Mouse (Mus musculus): ENCODE data around the gene Copb1. TPM values are rescaled to one million over a fixed set of nuclear protein-coding genes. Genes with fewer than 3 reads are reported as not detected.

The Copb1 gene
- total and polyA plus RNA-seq, 3 experiments: 16.5 to 40.5 (median 40.1) TPM

DNA sequence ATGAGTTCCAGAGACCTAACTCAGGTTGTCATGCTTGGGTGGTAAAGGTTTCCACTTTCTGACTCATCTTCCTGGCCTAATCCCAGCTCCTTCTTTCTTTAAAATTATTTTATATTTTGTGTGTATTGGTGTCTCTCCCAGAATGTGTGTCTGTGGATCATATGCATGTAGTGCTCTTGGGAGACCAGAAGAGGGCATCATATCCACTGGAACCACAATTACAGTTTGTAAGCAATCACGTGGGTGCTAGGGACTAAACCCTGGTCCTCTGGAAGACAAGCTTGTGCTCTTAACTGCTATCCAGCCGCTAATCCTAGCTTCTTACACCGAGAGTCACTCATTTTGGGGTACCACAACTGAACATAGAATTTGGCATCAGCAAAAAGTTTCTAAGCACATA, 2.8 kb downstream of the Copb1 start:
- no peak for TF ChIP-seq POLR2A (IDR thresholded peaks at IDR 0.05; ENCODE audit: insufficient read depth, low read depth, low read length)
- no peak for TF ChIP-seq EP300 (IDR thresholded peaks at IDR 0.05; ENCODE audit: insufficient read depth, low read depth, low read length)
- peak; percentile 49 for TF ChIP-seq CTCF (IDR thresholded peaks at IDR 0.05)

DNA sequence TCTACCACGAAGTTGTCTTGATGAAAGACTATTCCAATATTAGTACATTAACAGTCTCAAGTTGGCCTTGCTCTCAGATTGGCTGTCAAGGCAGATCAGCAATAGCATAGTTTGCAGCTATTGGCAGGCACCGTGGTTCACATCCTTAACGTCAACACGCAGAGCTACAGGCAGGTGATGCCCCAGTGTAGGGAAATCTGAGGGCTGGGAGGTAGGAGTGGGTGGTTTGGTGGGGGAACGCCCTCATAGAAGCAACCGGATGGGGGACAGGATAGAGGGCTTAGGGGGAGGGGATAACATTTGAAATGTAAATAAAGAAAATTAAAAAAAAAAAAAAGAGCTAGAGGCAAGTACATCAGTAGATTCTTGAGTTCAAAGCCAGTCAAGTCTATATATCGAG, 20.5 kb downstream of the Copb1 start:
- Histone ChIP-seq H3K9ac (ENCODE audit: low read depth, low read length) (no peak overlapping the region), H3K27me3 (ENCODE audit: control insufficient read depth, insufficient read depth, low read length) (no peaks in the 10 kb centered on the region), H3K4me3 (no peak overlapping the region), H3K4me1 (ENCODE audit: control insufficient read depth, insufficient read depth, low read length) (no peaks in the 10 kb centered on the region), H3K27ac (no peak overlapping the region), H3K79me2 (replicated peaks; ENCODE audit: control insufficient read depth, insufficient read depth, low read length) (no peaks in the 10 kb centered on the region), H3K36me3 (ENCODE audit: control insufficient read depth, insufficient read depth, low read length) (peaks cover 4% of the 10 kb centered on the region)
- TF ChIP-seq CTCF (IDR thresholded peaks at IDR 0.05) (no peak), EP300 (IDR thresholded peaks at IDR 0.05; ENCODE audit: insufficient read depth, low read depth, low read length) (no peak), POLR2A (IDR thresholded peaks at IDR 0.05; ENCODE audit: insufficient read depth, low read depth, low read length) (no peak)
- no peak for DNase-seq
- WGBS: 78% methylated on average over 7 of the region's 7 CpGs
- intact Hi-C loops (cut with DNase I): no loop called here

More for the DNA sequence above, 2.8 kb downstream of the Copb1 start:
- H3K36me3 ChIP-seq (ENCODE audit: control insufficient read depth, insufficient read depth, low read length): peaks cover 13% of the 10 kb centered on the region
- no peak overlapping the region for H3K9ac ChIP-seq (ENCODE audit: low read depth, low read length)
- intact Hi-C loops (cut with DNase I): loop anchor here (5.0 kb wide), 1 partner anchor 134 kb away; the partner anchor contains the start of gene Rras2
- no peaks in the 10 kb centered on the region for H3K27me3 ChIP-seq (ENCODE audit: control insufficient read depth, insufficient read depth, low read length)
- DNase-seq: no peak
- no peak overlapping the region for H3K27ac ChIP-seq
- H3K4me1 ChIP-seq (ENCODE audit: control insufficient read depth, insufficient read depth, low read length): peaks cover 2% of the 10 kb centered on the region; the same call in 1 of the 2 replicates
- H3K79me2 ChIP-seq (replicated peaks; ENCODE audit: control insufficient read depth, insufficient read depth, low read length): peaks cover 6% of the 10 kb centered on the region
- no peak overlapping the region for H3K4me3 ChIP-seq
- WGBS: 92% methylated on average over 3 of the region's 3 CpGs

DNA sequence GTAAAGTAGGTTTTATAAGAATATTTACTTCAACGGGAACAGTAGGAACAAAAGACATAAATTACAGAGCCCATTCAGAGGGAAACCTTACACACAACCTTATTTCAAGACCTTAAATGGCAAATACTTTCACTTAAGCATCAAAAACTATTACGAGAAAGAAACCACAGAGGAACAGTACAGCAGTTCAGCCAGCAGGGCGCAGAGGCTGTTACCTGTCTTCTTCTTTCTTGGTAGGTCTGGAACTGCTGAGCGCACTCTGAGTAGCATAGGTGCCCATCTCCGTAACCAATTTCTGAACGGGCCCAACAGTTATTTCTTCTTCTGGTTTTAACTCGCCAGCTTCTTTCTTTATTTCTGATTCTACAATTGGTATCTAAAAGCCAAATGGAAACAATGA, 21.5 kb downstream of the Copb1 start:
- H3K4me3 ChIP-seq: no peak overlapping the region
- H3K79me2 ChIP-seq (replicated peaks; ENCODE audit: control insufficient read depth, insufficient read depth, low read length): no peaks in the 10 kb centered on the region
- WGBS: 89% methylated on average over 7 of the region's 7 CpGs
- H3K4me1 ChIP-seq (ENCODE audit: control insufficient read depth, insufficient read depth, low read length): no peaks in the 10 kb centered on the region
- H3K36me3 ChIP-seq (ENCODE audit: control insufficient read depth, insufficient read depth, low read length): peaks cover 4% of the 10 kb centered on the region
- TF ChIP-seq CTCF (IDR thresholded peaks at IDR 0.05) (no peak), EP300 (IDR thresholded peaks at IDR 0.05; ENCODE audit: insufficient read depth, low read depth, low read length) (no peak), POLR2A (IDR thresholded peaks at IDR 0.05; ENCODE audit: insufficient read depth, low read depth, low read length) (no peak)
- intact Hi-C loops (cut with DNase I): no loop called here
- H3K9ac ChIP-seq (ENCODE audit: low read depth, low read length): no peak overlapping the region
- DNase-seq: no peak
- H3K27ac ChIP-seq: no peak overlapping the region
- H3K27me3 ChIP-seq (ENCODE audit: control insufficient read depth, insufficient read depth, low read length): no peaks in the 10 kb centered on the region

DNA sequence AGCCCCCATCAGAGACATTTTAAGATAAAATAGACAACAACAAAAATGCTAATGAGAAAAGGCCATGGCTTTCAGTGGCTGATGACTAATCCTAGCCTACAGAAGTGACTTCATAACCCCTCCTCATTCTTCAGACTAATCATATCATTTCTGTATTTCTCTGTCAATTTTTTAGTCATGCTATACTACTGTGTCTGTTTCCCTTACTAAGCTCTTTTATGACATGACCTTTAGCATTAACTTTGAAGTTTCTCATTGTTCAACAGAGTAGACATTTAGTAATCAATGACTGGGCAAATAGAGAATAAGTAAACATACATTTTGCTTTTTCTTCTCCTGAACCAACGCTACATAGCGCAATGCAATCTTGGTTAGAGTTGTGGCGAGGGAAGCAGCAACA, 22.7 kb downstream of the Copb1 start:
- H3K79me2 ChIP-seq (replicated peaks; ENCODE audit: control insufficient read depth, insufficient read depth, low read length): no peaks in the 10 kb centered on the region
- no peaks in the 10 kb centered on the region for H3K27me3 ChIP-seq (ENCODE audit: control insufficient read depth, insufficient read depth, low read length)
- 100% methylated on average over 3 of the region's 3 CpGs for WGBS
- DNase-seq: no peak
- no peaks in the 10 kb centered on the region for H3K4me1 ChIP-seq (ENCODE audit: control insufficient read depth, insufficient read depth, low read length)
- H3K36me3 ChIP-seq (ENCODE audit: control insufficient read depth, insufficient read depth, low read length): peaks cover 2% of the 10 kb centered on the region
- TF ChIP-seq EP300 (IDR thresholded peaks at IDR 0.05; ENCODE audit: insufficient read depth, low read depth, low read length) (no peak), CTCF (IDR thresholded peaks at IDR 0.05) (no peak), POLR2A (IDR thresholded peaks at IDR 0.05; ENCODE audit: insufficient read depth, low read depth, low read length) (no peak)
- H3K27ac ChIP-seq: no peak overlapping the region
- no peak overlapping the region for H3K9ac ChIP-seq (ENCODE audit: low read depth, low read length)
- H3K4me3 ChIP-seq: no peak overlapping the region
- intact Hi-C loops (cut with DNase I): no loop called here

DNA sequence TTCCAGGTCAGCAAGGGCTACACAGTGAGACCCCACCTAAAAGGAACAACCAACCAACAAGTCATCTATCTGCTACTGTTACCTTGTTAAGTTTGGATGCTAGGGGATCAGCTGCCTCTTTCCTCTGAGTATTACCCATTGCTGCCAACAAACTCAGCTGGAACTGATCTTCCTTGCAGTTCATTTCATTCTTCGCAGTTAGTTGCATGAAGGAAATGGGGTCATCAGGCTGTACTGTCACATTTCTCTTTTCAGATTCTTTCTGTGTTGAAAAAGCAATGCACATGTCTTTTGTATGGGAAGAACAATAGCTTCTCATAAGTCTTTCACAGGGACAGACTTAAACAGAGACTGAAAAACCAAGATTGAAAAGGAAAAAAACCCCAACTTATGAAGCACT, 28.0 kb downstream of the Copb1 start:
- WGBS: 89% methylated on average over 1 of the region's 1 CpGs
- peaks cover 7% of the 10 kb centered on the region for H3K36me3 ChIP-seq (ENCODE audit: control insufficient read depth, insufficient read depth, low read length)

DNA sequence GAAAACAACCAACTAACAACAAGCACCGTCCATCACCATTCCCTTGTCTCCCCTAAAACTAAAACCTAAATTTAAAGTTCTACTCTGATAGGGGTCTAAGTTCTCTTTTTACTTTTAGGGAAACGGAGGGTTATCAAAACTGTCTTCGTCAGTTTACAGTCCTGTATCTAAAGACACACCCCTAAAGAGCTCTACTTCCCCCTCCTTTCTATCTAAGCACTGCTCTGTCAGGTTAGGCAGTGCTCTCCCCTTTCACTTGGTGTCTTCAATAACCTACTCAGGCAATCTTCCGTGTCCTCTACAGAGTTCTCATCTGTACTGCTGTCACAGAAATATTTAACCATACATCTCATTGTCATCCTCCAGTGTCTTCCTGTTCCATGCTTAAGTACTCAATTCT, 34.1 kb downstream of the Copb1 start:
- WGBS: 85% methylated on average over 4 of the region's 4 CpGs
- no peak for TF ChIP-seq POLR2A (IDR thresholded peaks at IDR 0.05; ENCODE audit: insufficient read depth, low read depth, low read length)
- Histone ChIP-seq H3K27me3 (ENCODE audit: control insufficient read depth, insufficient read depth, low read length) (no peaks in the 10 kb centered on the region), H3K79me2 (replicated peaks; ENCODE audit: control insufficient read depth, insufficient read depth, low read length) (no peaks in the 10 kb centered on the region), H3K4me3 (no peak overlapping the region), H3K9ac (ENCODE audit: low read depth, low read length) (no peak overlapping the region), H3K27ac (no peak overlapping the region), H3K36me3 (ENCODE audit: control insufficient read depth, insufficient read depth, low read length) (peaks cover 5% of the 10 kb centered on the region), H3K4me1 (ENCODE audit: control insufficient read depth, insufficient read depth, low read length) (no peaks in the 10 kb centered on the region)
- DNase-seq: no peak
- intact Hi-C loops (cut with DNase I): no loop called here

More for the DNA sequence above, 28.0 kb downstream of the Copb1 start:
- H3K9ac ChIP-seq (ENCODE audit: low read depth, low read length): no peak overlapping the region
- H3K4me3 ChIP-seq: no peak overlapping the region
- TF ChIP-seq EP300 (IDR thresholded peaks at IDR 0.05; ENCODE audit: insufficient read depth, low read depth, low read length) (no peak), POLR2A (IDR thresholded peaks at IDR 0.05; ENCODE audit: insufficient read depth, low read depth, low read length) (no peak), CTCF (IDR thresholded peaks at IDR 0.05) (no peak)
- H3K4me1 ChIP-seq (ENCODE audit: control insufficient read depth, insufficient read depth, low read length): no peaks in the 10 kb centered on the region
- H3K27ac ChIP-seq: no peak overlapping the region
- intact Hi-C loops (cut with DNase I): no loop called here
- H3K79me2 ChIP-seq (replicated peaks; ENCODE audit: control insufficient read depth, insufficient read depth, low read length): no peaks in the 10 kb centered on the region
- H3K27me3 ChIP-seq (ENCODE audit: control insufficient read depth, insufficient read depth, low read length): no peaks in the 10 kb centered on the region
- DNase-seq: no peak

Measured in heart, adult 2 months (tissue).